Mouse (Mus musculus) intestine, embryonic 14.5 days (tissue): Measurements from ENCODE around the gene Rgl1. TPM values are rescaled to one million over a fixed set of nuclear protein-coding genes. Genes with fewer than 3 reads are reported as not detected.

Source experiments
- ATAC-seq: fragments of 200-750 bp; cut with Nextera tagmentation; replicated peaks from 2 replicates; pipeline ENCODE4 v1.8.0; 2017; ENCODE audit warnings: low read depth, moderate number of reproducible peaks, moderate TSS enrichment, moderate library complexity; ENCODE audit not compliant: low FRiP score, low TSS enrichment
- DNase-seq: peaks from one replicate; pipeline ENCODE4 v3.0.0-alpha.2; 2018; ENCODE audit warnings: low spot score
- H3K27ac ChIP-seq: fragments of 300-500 bp; sonication (generic); 2 replicates; pipeline ENCODE4 v1.5.1; 2014; ENCODE audit warnings: low read depth, mild to moderate bottlenecking, control low read depth
- H3K27me3 ChIP-seq: fragments of 300-500 bp; sonication (generic); replicated peaks from 2 replicates; pipeline ENCODE4 v1.6.1; 2014; ENCODE audit warnings: low read length, control low read depth; ENCODE audit not compliant: control insufficient read depth, insufficient read depth
- H3K36me3 ChIP-seq: fragments of 300-500 bp; sonication (generic); 2 replicates; pipeline ENCODE4 v1.6.1; 2014; ENCODE audit warnings: low read length, control low read depth; ENCODE audit not compliant: control insufficient read depth, insufficient read depth
- H3K4me1 ChIP-seq: fragments of 300-500 bp; sonication (generic); replicated peaks from 2 replicates; pipeline ENCODE4 v1.6.1; 2014; ENCODE audit warnings: low read length, control low read depth, mixed read lengths; ENCODE audit not compliant: control insufficient read depth, insufficient read depth
- H3K4me2 ChIP-seq: fragments of 300-500 bp; sonication (generic); 2 replicates; pipeline ENCODE4 v1.6.1; 2014; ENCODE audit warnings: low read length
- H3K4me3 ChIP-seq: fragments of 300-500 bp; sonication (generic); 2 replicates; pipeline ENCODE4 v1.5.1; 2014; ENCODE audit warnings: low read depth, low read length, control low read depth, mixed read lengths
- H3K9ac ChIP-seq: fragments of 300-500 bp; sonication (generic); 2 replicates; pipeline ENCODE4 v1.6.1; 2014; ENCODE audit warnings: mild to moderate bottlenecking, low read length
- H3K9me3 ChIP-seq: fragments of 300-500 bp; sonication (generic); 2 replicates; pipeline ENCODE4 v1.6.1; 2016; ENCODE audit warnings: low read length, control low read depth; ENCODE audit not compliant: control insufficient read depth
- WGBS: fragments of 180-500 bp; shearing (Covaris S2); extraction: QIAGEN DNeasy Blood & Tissue Kit; methylation state at CpG from one replicate; pipeline ENCODE4 v1.1.7; 2014; 5-methylcytosine and 5-hydroxymethylcytosine counted together
- polyA plus RNA-seq: library from polyadenylated mRNA; unstranded; fragments of >200 nt; fragmentation: Nextera tagmentation; extraction: Ambion mirVana; gene quantifications from 2 replicates; pipeline ENCODE4 v1.2.1, GENCODE M21; 2014

The Rgl1 gene
- polyA plus RNA-seq, 1 experiment from 2014 or later = 50.9 TPM

GRCm38 (mm10) chr1:152520798-152521575 lies 245.2 kb downstream of the Rgl1 start:
- Histone ChIP-seq H3K27me3 (no peaks in the 10 kb centered on the region), H3K4me3 (no peak overlapping the region), H3K9ac (no peak overlapping the region), H3K27ac (no peak overlapping the region), H3K4me1 (no peaks in the 10 kb centered on the region), H3K36me3 (peaks cover 69% of the 10 kb centered on the region), H3K9me3 (no peaks in the 10 kb centered on the region), H3K4me2 (no peak overlapping the region)
- no peak for ATAC-seq
- WGBS = 80% methylated on average over 16 of the region's 16 CpGs
- peak; percentile 76 for DNase-seq

DNA sequence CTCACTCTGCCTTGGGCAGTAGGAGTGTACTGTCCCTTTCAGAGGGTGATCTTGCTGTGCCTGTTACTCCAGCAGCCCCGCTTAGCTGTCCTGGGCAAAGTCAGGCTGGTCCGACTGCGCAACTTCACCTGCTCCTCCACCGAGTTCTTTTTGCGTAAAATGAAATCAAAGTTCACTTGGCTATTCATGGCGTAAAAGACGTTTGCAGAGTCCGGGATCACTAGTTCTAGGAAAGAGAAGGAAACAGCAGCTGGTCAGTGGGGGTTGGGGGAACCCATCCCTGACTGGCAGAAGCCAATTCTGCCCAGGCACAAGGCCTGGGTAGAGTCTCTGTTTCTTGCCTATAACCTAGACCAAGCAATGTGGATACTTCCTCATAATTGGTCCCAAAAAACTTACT lies 247.2 kb downstream of the Rgl1 start:
- Histone ChIP-seq H3K27me3 (no peaks in the 10 kb centered on the region), H3K4me3 (no peak overlapping the region), H3K27ac (no peak overlapping the region), H3K36me3 (peaks cover 60% of the 10 kb centered on the region), H3K4me2 (no peak overlapping the region), H3K9ac (no peak overlapping the region), H3K4me1 (no peaks in the 10 kb centered on the region), H3K9me3 (no peaks in the 10 kb centered on the region)
- DNase-seq = no peak
- WGBS = 90% methylated on average over 8 of the region's 8 CpGs
- ATAC-seq = no peak

DNA sequence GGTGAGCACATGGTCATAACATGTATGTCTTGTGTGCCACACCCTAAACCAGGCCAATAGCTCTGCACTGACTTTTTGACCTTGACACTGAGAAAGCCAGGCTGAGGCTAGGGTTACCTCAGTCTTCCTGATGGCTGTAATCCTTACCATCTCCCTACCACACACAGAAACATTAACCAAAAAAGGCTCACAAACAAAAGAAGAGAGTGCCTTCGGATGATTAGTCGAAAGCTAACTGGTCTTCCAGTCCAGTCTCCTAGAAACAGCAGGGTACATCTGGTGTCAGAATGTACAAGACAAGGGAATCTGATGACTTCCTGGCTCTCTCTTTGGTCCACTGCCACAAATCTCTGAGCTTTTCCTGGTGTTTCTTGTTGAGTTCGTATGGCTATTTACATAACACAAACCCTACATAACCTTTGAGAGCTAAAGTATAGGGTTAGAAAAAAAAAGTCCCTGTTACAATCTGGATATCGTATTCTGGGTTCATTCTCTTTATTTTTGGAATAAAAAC lies 249.0 kb downstream of the Rgl1 start:
- Histone ChIP-seq H3K4me2 (no peak overlapping the region), H3K9ac (no peak overlapping the region), H3K36me3 (peaks cover 43% of the 10 kb centered on the region), H3K4me3 (no peak overlapping the region), H3K27ac (no peak overlapping the region), H3K9me3 (no peaks in the 10 kb centered on the region), H3K4me1 (no peaks in the 10 kb centered on the region), H3K27me3 (no peaks in the 10 kb centered on the region)
- DNase-seq (no peak), ATAC-seq (0 out of 2 replicates have a peak, but pooled peaks have one; percentile 29)
- WGBS = 56% methylated on average over 4 of the region's 4 CpGs

- no peaks in the 10 kb centered on the region for H3K9me3 ChIP-seq
- no peaks in the 10 kb centered on the region for H3K27me3 ChIP-seq
- H3K4me1 ChIP-seq = no peaks in the 10 kb centered on the region
- H3K27ac ChIP-seq = no peak overlapping the region; the same call in 1 of the 2 replicates
- peaks cover 14% of the 10 kb centered on the region for H3K36me3 ChIP-seq
- H3K4me2 ChIP-seq = no peak overlapping the region
- WGBS = 59% methylated on average over 4 of the region's 4 CpGs
- H3K9ac ChIP-seq = no peak overlapping the region
- no peak for ATAC-seq
- no peak for DNase-seq
- H3K4me3 ChIP-seq = no peak overlapping the region
Measured at GRCm38 (mm10) chr1:152514256-152514655, 251.9 kb downstream of the Rgl1 start.

DNA sequence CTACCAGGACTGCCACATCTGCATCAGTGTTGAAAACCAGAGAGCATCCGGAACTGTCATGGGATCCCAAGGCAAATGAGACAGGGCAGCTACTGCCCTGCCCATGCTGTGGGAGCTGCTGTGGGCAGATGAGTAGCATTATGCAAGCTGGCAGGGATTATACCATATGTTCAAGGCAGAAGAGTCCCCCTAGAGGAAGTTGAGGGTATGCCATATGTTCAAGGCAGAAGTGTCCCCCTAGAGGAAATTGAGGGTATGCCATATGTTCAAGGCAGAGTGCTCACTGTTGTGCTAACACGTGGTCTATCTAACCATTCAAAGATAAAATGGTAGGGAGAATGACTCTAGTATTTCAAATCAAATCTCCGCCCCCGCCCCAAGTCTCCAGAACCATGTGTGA lies 254.9 kb downstream of the Rgl1 start:
- no peak for ATAC-seq
- no peaks in the 10 kb centered on the region for H3K9me3 ChIP-seq
- H3K4me3 ChIP-seq = no peak overlapping the region
- WGBS = 78% methylated on average over 4 of the region's 4 CpGs
- no peak overlapping the region for H3K4me2 ChIP-seq
- no peak overlapping the region for H3K9ac ChIP-seq
- no peaks in the 10 kb centered on the region for H3K27me3 ChIP-seq
- no peak for DNase-seq
- no peaks in the 10 kb centered on the region for H3K36me3 ChIP-seq
- H3K27ac ChIP-seq = no peak overlapping the region
- H3K4me1 ChIP-seq = no peaks in the 10 kb centered on the region

DNA sequence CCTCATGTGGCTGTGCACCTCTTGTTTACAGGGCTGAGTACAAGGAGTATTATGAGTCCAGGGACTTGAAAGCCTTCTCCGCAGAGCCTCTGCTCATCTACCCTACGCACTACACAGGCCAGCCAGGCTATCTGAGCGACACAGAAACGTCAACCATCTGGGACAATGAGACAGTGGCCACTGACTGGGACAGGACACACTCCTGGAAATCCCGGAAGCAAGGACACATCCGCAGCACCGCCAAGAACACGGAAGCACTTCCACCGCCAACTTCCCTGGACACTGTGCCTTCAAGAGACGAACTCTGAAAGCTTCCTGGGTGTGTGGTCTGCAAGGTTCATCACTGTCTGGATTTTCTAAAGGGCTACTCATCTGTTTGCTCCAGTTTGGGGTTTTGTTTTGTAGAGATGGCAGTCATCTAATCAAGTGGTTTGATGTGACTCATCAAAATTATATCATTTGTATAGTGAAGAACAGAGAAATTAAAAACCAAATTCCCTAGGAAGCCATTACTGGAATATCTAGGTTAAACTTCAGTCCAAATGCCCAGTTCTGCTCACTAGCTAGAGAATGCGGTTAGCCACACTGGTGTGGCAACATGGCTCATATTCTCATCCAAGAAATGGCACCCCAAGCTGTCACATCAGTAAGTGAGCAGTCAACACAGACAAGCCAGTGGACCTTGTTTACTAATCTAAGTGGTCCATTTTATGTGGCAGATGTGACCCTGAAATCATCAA lies 257.5 kb downstream of the Rgl1 start:
- WGBS = 94% methylated on average over 11 of the region's 11 CpGs
- DNase-seq (no peak), ATAC-seq (no peak)
- H3K27ac ChIP-seq = no peak overlapping the region
- H3K27me3 ChIP-seq = no peaks in the 10 kb centered on the region
- H3K9me3 ChIP-seq = no peaks in the 10 kb centered on the region
- H3K9ac ChIP-seq = no peak overlapping the region
- H3K4me2 ChIP-seq = no peak overlapping the region
- H3K4me1 ChIP-seq = no peaks in the 10 kb centered on the region
- H3K4me3 ChIP-seq = no peak overlapping the region
- no peaks in the 10 kb centered on the region for H3K36me3 ChIP-seq

DNA sequence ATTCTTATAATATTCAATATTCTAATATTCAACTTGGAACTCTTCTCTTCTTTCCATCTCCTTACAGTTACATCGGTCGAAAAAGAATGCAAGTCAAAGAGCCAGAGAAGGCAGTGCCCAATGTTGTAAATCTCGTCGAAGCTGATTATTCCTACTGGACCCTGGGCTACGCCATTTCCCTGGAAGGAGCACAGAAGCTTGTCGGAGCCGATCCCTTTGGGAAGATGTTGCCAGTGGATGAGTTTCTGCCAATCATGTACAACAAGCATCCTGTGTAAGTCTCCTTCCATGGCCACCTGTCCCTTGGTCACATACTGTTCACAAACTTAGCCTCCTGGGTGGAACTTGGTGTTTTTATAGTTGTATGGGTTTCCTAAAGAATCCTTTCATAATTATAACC lies 259.4 kb downstream of the Rgl1 start:
- 96% methylated on average over 7 of the region's 7 CpGs for WGBS
- no peaks in the 10 kb centered on the region for H3K36me3 ChIP-seq
- ATAC-seq = no peak

GRCm38 (mm10) chr1:152506175-152506574 lies 260.0 kb downstream of the Rgl1 start:
- DNase-seq = no peak
- ATAC-seq = no peak
- 81% methylated on average over 5 of the region's 5 CpGs for WGBS
- Histone ChIP-seq H3K4me3 (no peak overlapping the region), H3K4me1 (no peaks in the 10 kb centered on the region), H3K27ac (no peak overlapping the region), H3K9me3 (no peaks in the 10 kb centered on the region), H3K4me2 (no peak overlapping the region), H3K27me3 (no peaks in the 10 kb centered on the region), H3K9ac (no peak overlapping the region), H3K36me3 (no peaks in the 10 kb centered on the region)

More for the DNA sequence above, 259.4 kb downstream of the Rgl1 start:
- Histone ChIP-seq H3K4me3 (no peak overlapping the region), H3K4me1 (no peaks in the 10 kb centered on the region), H3K9ac (no peak overlapping the region), H3K4me2 (no peak overlapping the region), H3K27me3 (no peaks in the 10 kb centered on the region), H3K9me3 (no peaks in the 10 kb centered on the region), H3K27ac (no peak overlapping the region)
- no peak for DNase-seq
